Mouse (Mus musculus) kidney, postnatal 0 days (tissue): Measurements from ENCODE around the gene Disp1. TPM values are rescaled to one million over a fixed set of nuclear protein-coding genes. Genes with fewer than 3 reads are reported as not detected.

Experiments
- ATAC-seq: fragments of 200-750 bp; cut with Nextera tagmentation; replicated peaks from 2 replicates; pipeline ENCODE4 v1.8.0; 2017; ENCODE audit warnings: low read depth, moderate number of reproducible peaks, moderate TSS enrichment, moderate library complexity; ENCODE audit not compliant: low FRiP score
- DNase-seq: peaks from one replicate; pipeline ENCODE4 v3.0.0-alpha.2; 2016; ENCODE audit warnings: low spot score
- H3K27ac ChIP-seq: fragments of 300-500 bp; sonication (generic); 2 replicates; pipeline ENCODE4 v1.5.1; 2014; ENCODE audit warnings: mild to moderate bottlenecking
- H3K27me3 ChIP-seq: fragments of 300-500 bp; sonication (generic); 2 replicates; pipeline ENCODE4 v1.6.1; 2014; ENCODE audit warnings: low read length, mixed read lengths; ENCODE audit not compliant: insufficient read depth
- H3K36me3 ChIP-seq: fragments of 300-500 bp; sonication (generic); 2 replicates; pipeline ENCODE4 v1.6.1; 2014; ENCODE audit warnings: low read length, mixed read lengths; ENCODE audit not compliant: insufficient read depth
- H3K4me1 ChIP-seq: fragments of 300-500 bp; sonication (generic); replicated peaks from 2 replicates; pipeline ENCODE4 v1.6.1; 2014; ENCODE audit warnings: antibody characterized with exemption, low read length, mixed read lengths; ENCODE audit not compliant: insufficient read depth
- H3K4me2 ChIP-seq: fragments of 300-500 bp; sonication (generic); 2 replicates; pipeline ENCODE4 v1.6.1; 2014; ENCODE audit warnings: mild to moderate bottlenecking, low read length, moderate library complexity, mixed read lengths
- H3K4me3 ChIP-seq: fragments of 300-500 bp; sonication (generic); replicated peaks from 2 replicates; pipeline ENCODE4 v1.5.1; 2014; ENCODE audit warnings: low read depth, low read length
- H3K9ac ChIP-seq: fragments of 300-500 bp; sonication (generic); 2 replicates; pipeline ENCODE4 v1.6.1; 2014; ENCODE audit warnings: low read depth, low read length
- H3K9me3 ChIP-seq: fragments of 300-500 bp; sonication (generic); replicated peaks from 2 replicates; pipeline ENCODE4 v1.6.1; 2016; ENCODE audit warnings: low read length, inconsistent platforms, mixed read lengths
- CTCF ChIP-seq: IDR thresholded peaks from 2 replicates; pipeline ENCODE4 v1.5.1; 2016; ENCODE audit warnings: antibody characterized with exemption, low read depth, mild to moderate bottlenecking, moderate library complexity
- WGBS: fragments of 180-500 bp; shearing (Covaris S2); extraction: QIAGEN DNeasy Blood & Tissue Kit; methylation state at CpG from one replicate; pipeline ENCODE4 v1.1.7; 2014; 5-methylcytosine and 5-hydroxymethylcytosine counted together
- polyA plus RNA-seq: library from polyadenylated mRNA; unstranded; fragments of >200 nt; fragmentation: Nextera tagmentation; extraction: Ambion mirVana; gene quantifications from 2 replicates; pipeline ENCODE4 v1.2.1, GENCODE M21; 2015

The Disp1 gene
- polyA plus RNA-seq, 1 experiment from 2014 or later, result 8.4 TPM

DNA sequence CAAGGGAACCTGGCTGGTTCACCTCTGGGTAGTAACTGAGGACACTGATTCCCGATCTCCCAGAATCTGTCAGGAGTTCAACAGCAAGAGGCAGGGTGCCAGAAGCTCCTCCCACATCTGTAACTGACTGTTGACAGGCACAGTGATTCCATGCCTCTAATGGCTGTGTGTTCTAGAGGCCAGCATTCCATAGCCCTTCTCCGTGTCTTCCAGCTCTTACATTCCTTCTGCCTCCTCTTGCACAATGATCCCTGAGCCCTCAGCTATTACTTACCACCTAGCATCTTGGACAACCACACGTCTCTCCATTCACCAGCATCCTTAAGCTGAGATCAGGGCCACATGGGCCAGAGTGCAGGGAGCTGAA lies 165.1 kb downstream of the Disp1 start:
- WGBS, result 13% methylated on average over 3 of the region's 3 CpGs
- DNase-seq, result peak; percentile 75

GRCm38 (mm10) chr1:183055608-183056288 lies 165.6 kb downstream of the Disp1 start:
- no peak for TF ChIP-seq CTCF
- no peak overlapping the region for H3K9ac ChIP-seq
- no peak overlapping the region for H3K4me2 ChIP-seq
- H3K27me3 ChIP-seq, result no peaks in the 10 kb centered on the region
- H3K27ac ChIP-seq, result no peak overlapping the region
- no peaks in the 10 kb centered on the region for H3K9me3 ChIP-seq
- H3K4me3 ChIP-seq, result no peak overlapping the region
- no peaks in the 10 kb centered on the region for H3K36me3 ChIP-seq
- DNase-seq (peak; percentile 80), ATAC-seq (peak; percentile 60; the same call in 1 of the 2 replicates)
- 29% methylated on average over 2 of the region's 2 CpGs for WGBS
- peaks cover 9% of the 10 kb centered on the region for H3K4me1 ChIP-seq

More for the DNA sequence above, 165.1 kb downstream of the Disp1 start:
- no peak; the same call in 1 of the 2 replicates for ATAC-seq
- Histone ChIP-seq H3K9ac (no peak overlapping the region), H3K27me3 (no peaks in the 10 kb centered on the region), H3K4me2 (no peak overlapping the region), H3K4me3 (no peak overlapping the region), H3K36me3 (no peaks in the 10 kb centered on the region), H3K9me3 (no peaks in the 10 kb centered on the region), H3K4me1 (peaks cover 9% of the 10 kb centered on the region), H3K27ac (no peak overlapping the region)
- TF ChIP-seq CTCF, result no peak

DNA sequence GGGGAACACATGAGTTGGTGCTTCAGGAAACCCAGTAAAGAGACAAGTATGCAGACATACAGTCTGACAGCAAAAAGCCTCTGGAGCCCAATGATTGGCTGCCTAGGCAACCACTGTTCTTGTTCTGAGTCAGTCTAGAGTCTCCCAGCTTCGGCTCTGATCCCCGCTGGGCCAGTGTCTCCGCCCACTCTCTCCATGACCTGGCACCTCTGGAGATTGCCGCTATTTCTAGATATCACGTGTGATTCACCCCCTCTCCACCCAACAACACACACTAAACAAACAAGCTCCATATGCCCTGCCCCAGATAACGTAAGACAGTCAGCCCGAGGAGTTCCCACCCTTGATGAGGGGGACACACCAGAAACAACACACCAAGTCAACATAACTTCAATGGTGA lies 168.7 kb downstream of the Disp1 start:
- no peak for DNase-seq

DNA sequence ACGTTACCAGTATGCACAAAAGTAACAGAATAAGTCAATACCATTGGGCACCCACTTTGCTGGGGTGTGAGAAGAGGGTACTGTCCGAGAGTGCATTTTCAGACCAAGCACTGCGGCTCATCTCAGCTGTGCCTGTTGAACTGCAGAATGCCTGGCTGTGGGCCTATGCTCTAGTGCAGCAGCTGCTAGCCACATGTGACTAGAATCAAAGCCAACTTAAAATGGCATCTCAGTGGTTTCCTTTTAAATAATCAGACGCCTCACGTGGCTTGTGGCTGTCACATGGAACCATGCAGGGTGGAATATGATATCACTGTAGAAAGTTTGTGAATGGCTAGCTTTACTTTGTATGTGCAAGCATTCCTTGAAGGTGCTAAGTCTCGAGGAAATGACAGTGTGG lies 172.0 kb downstream of the Disp1 start:
- TF ChIP-seq CTCF, result no peak
- no peak for DNase-seq
- H3K27ac ChIP-seq, result no peak overlapping the region
- ATAC-seq, result no peak
- no peak overlapping the region for H3K9ac ChIP-seq
- H3K4me2 ChIP-seq, result no peak overlapping the region
- peaks cover 16% of the 10 kb centered on the region for H3K4me1 ChIP-seq
- H3K9me3 ChIP-seq, result no peaks in the 10 kb centered on the region
- no peaks in the 10 kb centered on the region for H3K36me3 ChIP-seq
- no peak overlapping the region for H3K4me3 ChIP-seq
- WGBS, result 86% methylated on average over 6 of the region's 6 CpGs
- no peaks in the 10 kb centered on the region for H3K27me3 ChIP-seq

More for the DNA sequence above, 168.7 kb downstream of the Disp1 start:
- no peak overlapping the region for H3K9ac ChIP-seq
- H3K36me3 ChIP-seq, result no peaks in the 10 kb centered on the region
- no peaks in the 10 kb centered on the region for H3K9me3 ChIP-seq
- WGBS, result 83% methylated on average over 7 of the region's 7 CpGs
- no peak overlapping the region for H3K27ac ChIP-seq
- H3K4me2 ChIP-seq, result no peak overlapping the region
- H3K27me3 ChIP-seq, result no peaks in the 10 kb centered on the region
- no peak overlapping the region for H3K4me3 ChIP-seq
- TF ChIP-seq CTCF, result no peak
- ATAC-seq, result no peak
- peaks cover 13% of the 10 kb centered on the region for H3K4me1 ChIP-seq

- Histone ChIP-seq H3K9me3 (no peaks in the 10 kb centered on the region), H3K4me1 (peaks cover 16% of the 10 kb centered on the region), H3K27ac (no peak overlapping the region), H3K4me2 (no peak overlapping the region), H3K27me3 (no peaks in the 10 kb centered on the region), H3K4me3 (no peak overlapping the region), H3K36me3 (no peaks in the 10 kb centered on the region), H3K9ac (no peak overlapping the region)
- DNase-seq (no peak), ATAC-seq (0 out of 2 replicates have a peak, but pooled peaks have one; percentile 33)
- WGBS, result 38% methylated on average over 5 of the region's 5 CpGs
- TF ChIP-seq CTCF, result no peak
Observed at GRCm38 (mm10) chr1:183047913-183048523, 173.3 kb downstream of the Disp1 start.

GRCm38 (mm10) chr1:183047191-183047912 lies 174.0 kb downstream of the Disp1 start:
- no peaks in the 10 kb centered on the region for H3K27me3 ChIP-seq
- H3K9me3 ChIP-seq, result no peaks in the 10 kb centered on the region
- H3K36me3 ChIP-seq, result no peaks in the 10 kb centered on the region
- ATAC-seq, result peak; percentile 50; the same call in 1 of the 2 replicates
- 26% methylated on average over 7 of the region's 7 CpGs for WGBS
- no peak overlapping the region for H3K4me3 ChIP-seq
- H3K4me2 ChIP-seq, result no peak overlapping the region
- peaks cover 16% of the 10 kb centered on the region for H3K4me1 ChIP-seq
- H3K9ac ChIP-seq, result no peak overlapping the region
- no peak for TF ChIP-seq CTCF
- no peak overlapping the region for H3K27ac ChIP-seq
- peak; percentile 83 for DNase-seq
